Mouse (Mus musculus) heart, embryonic 11.5 days (tissue): ENCODE results near the gene Grik5. TPM values are rescaled to one million over a fixed set of nuclear protein-coding genes. Genes with fewer than 3 reads are reported as not detected.

Source experiments
- ATAC-seq: fragments of 200-750 bp; cut with Nextera tagmentation; replicated peaks from 2 replicates; pipeline ENCODE4 v1.8.0; 2017; ENCODE audit warnings: moderate library complexity; ENCODE audit not compliant: insufficient number of reproducible peaks, low FRiP score, low TSS enrichment
- H3K27ac ChIP-seq: fragments of 300-500 bp; sonication (generic); 2 replicates; pipeline ENCODE4 v1.5.1; 2014; ENCODE audit warnings: mild to moderate bottlenecking, low read depth, low read length
- H3K27me3 ChIP-seq: fragments of 300-500 bp; sonication (generic); 2 replicates; pipeline ENCODE4 v1.6.1; 2014; ENCODE audit warnings: mild to moderate bottlenecking, low read length, mixed read lengths; ENCODE audit not compliant: control insufficient read depth, insufficient read depth
- H3K36me3 ChIP-seq: fragments of 300-500 bp; sonication (generic); 2 replicates; pipeline ENCODE4 v1.6.1; 2014; ENCODE audit warnings: mild to moderate bottlenecking, low read length, moderate library complexity, mixed read lengths; ENCODE audit not compliant: control insufficient read depth, insufficient read depth
- H3K4me1 ChIP-seq: fragments of 300-500 bp; sonication (generic); 2 replicates; pipeline ENCODE4 v1.6.1; 2014; ENCODE audit warnings: low read length; ENCODE audit not compliant: control insufficient read depth, insufficient read depth
- H3K4me2 ChIP-seq: fragments of 300-500 bp; sonication (generic); 2 replicates; pipeline ENCODE4 v1.6.1; 2014; ENCODE audit warnings: mild to moderate bottlenecking, moderate library complexity
- H3K4me3 ChIP-seq: fragments of 300-500 bp; sonication (generic); 2 replicates; pipeline ENCODE4 v1.5.1; 2014; ENCODE audit warnings: low read depth, low read length
- H3K9ac ChIP-seq: fragments of 300-500 bp; sonication (generic); 2 replicates; pipeline ENCODE4 v1.6.1; 2014; ENCODE audit warnings: mild to moderate bottlenecking, low read depth, low read length, moderate library complexity
- H3K9me3 ChIP-seq: fragments of 300-500 bp; sonication (generic); replicated peaks from 2 replicates; pipeline ENCODE4 v1.6.1; 2016; ENCODE audit warnings: low read length; ENCODE audit not compliant: control insufficient read depth
- WGBS: fragments of 180-500 bp; shearing (Covaris S2); extraction: QIAGEN DNeasy Blood & Tissue Kit; methylation state at CpG from one replicate; pipeline ENCODE4 v1.1.7; 2014; ENCODE audit not compliant: insufficient replicate concordance; 5-methylcytosine and 5-hydroxymethylcytosine counted together
- polyA plus RNA-seq: library from polyadenylated mRNA; unstranded; fragments of >200 nt; fragmentation: Nextera tagmentation; extraction: Ambion mirVana; gene quantifications from 2 replicates; pipeline ENCODE4 v1.2.1, GENCODE M21; 2014

Grik5 gene
- 5.7 and 8.1 TPM in 2 replicates for polyA plus RNA-seq

DNA sequence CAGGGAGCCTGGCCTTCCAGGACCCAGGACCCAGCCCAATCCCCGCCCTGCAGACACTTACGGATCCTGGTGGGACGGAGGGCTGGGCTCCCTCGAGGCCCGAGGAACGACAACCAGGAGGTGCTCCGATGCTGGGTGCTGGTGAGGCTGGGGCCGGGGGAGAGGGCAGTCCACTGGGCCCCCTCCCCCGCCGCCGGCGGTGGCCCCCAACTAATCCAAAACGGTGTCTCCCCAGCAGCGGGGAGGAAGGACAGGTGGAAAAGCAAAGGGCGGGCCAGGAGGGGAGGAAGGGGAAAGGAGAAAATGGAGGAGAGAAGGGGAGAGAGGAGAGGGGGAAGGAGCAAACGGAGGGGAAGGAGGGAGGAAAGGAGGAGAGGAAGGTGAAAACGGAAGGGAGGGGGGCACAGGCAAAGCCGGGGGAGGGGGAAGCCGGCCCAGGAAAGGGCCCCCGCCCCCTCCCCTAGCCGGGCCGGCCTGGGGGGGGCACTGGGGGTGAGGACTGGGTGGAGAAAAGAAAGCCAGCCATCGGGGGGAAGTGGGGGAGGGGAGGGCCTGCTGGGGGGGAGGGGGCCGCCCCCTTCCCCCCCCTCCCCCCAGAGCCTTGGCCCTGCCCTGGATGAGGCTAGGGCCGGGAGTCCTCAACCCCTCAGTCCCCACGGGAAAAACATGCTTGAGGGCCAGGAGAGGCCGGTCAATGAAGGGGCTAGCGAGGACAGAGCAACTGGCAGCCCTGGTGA lies at the start of gene Grik5, which contains the start of gene Zfp574:
TSS of gene Grik5 (minus strand) at position 368 of the 737 bp plus-strand sequence.
TSS of gene Zfp574 (plus strand) at position 589 of the 737 bp plus-strand sequence.
- WGBS, result 2% methylated on average over 25 of the region's 28 CpGs

DNA sequence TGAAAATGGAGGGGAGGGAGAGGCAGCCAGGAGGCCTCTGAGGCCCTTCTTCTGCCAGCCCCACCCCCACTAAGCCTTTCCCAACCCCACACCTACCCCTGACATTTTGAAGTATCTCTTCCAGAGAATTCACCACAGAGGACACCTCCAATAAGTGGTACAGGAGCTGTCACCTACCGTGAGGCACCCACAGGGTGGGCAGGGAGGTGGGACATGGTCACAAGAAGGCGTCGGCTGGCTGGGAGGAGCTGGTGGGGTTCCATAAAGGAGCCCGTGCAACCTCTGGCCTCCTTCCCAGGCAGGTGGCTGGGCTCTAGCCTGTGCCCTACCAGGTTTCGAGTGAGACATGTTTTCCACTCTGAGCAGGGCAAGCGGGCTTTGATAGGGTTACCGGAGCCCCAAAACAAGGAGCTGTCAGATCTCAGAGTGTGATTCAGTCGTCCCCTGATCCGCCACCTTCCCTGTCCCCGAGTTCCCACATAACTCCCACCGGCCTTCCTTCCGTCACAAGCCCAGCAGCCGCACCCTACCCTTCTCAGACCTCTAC lies 49.2 kb upstream of the Grik5 start:
- H3K9me3 ChIP-seq, result no peaks in the 10 kb centered on the region
- H3K4me2 ChIP-seq, result no peak overlapping the region
- H3K9ac ChIP-seq, result no peak overlapping the region
- H3K27ac ChIP-seq, result no peak overlapping the region
- no peak overlapping the region for H3K4me3 ChIP-seq
- H3K4me1 ChIP-seq, result no peaks in the 10 kb centered on the region; the same call in 1 of the 2 replicates
- WGBS, result 52% methylated on average over 13 of the region's 13 CpGs
- no peak for ATAC-seq
- no peaks in the 10 kb centered on the region for H3K27me3 ChIP-seq
- no peaks in the 10 kb centered on the region for H3K36me3 ChIP-seq

More for the DNA sequence above, at the start of gene Grik5, which contains the start of gene Zfp574:
- Histone ChIP-seq H3K9ac (peak within 1 kb of the TSS; percentile 80), H3K27ac (peak within 1 kb of the TSS; percentile 80), H3K27me3 (no peaks in the 10 kb centered on the region), H3K4me2 (peak within 1 kb of the TSS; percentile 83), H3K4me1 (peaks cover 23% of the 10 kb centered on the region), H3K36me3 (peaks cover 7% of the 10 kb centered on the region), H3K4me3 (peak within 1 kb of the TSS; percentile 70), H3K9me3 (no peaks in the 10 kb centered on the region)
- no peak for ATAC-seq

DNA sequence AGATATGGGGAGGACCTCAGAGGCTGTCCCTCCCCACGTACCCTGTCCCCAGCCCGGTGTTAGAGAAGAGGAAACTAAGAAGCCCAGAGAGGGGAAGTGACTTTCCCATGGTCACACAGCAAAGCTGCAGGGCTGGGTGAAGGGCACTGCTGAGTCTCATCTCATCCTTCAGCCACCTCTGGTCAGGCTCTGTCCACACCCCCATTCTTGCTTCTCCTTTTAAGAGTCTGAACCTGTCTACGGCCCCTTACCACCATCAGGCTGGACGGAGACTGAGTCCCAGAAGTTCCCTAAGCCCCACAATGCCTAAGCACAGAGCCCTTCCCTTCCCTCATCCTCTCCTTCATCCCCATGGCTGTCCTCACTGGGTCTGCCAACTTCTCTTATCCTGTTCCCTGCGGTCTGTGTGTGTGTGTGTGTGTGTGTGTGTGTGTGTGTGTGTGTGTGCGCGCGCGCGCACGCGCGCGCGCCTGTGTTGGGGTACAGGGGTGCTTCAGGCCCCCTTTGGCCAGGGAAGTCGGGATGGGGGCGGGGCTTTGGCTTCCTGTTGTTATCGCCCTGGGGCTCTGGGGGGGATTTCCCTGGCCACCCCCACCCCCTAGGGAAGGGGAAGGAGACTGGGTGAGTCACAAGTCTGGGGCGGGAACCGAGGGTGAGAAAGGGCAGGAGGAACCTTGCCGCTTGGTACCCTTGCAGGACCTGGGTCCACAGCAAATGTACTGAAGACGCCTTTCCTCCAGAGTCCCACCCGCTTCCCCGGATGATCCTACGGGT lies 48.1 kb upstream of the Grik5 start:
- Histone ChIP-seq H3K4me2 (peak overlapping the region; percentile 2; the same call in 1 of the 2 replicates), H3K27me3 (peaks cover 2% of the 10 kb centered on the region), H3K27ac (no peak overlapping the region), H3K9me3 (no peaks in the 10 kb centered on the region), H3K36me3 (no peaks in the 10 kb centered on the region), H3K9ac (no peak overlapping the region), H3K4me1 (no peaks in the 10 kb centered on the region; the same call in 1 of the 2 replicates), H3K4me3 (no peak overlapping the region)
- WGBS, result 56% methylated on average over 19 of the region's 25 CpGs
- no peak for ATAC-seq

GRCm38 (mm10) chr7:25112956-25113603 lies 40.9 kb upstream of the Grik5 start:
- no peaks in the 10 kb centered on the region for H3K9me3 ChIP-seq
- no peak overlapping the region for H3K4me3 ChIP-seq
- H3K4me2 ChIP-seq, result no peak overlapping the region
- no peaks in the 10 kb centered on the region for H3K36me3 ChIP-seq
- no peak for ATAC-seq
- H3K4me1 ChIP-seq, result no peaks in the 10 kb centered on the region; the same call in 1 of the 2 replicates
- peaks cover 12% of the 10 kb centered on the region for H3K27me3 ChIP-seq
- WGBS, result 78% methylated on average over 16 of the region's 16 CpGs
- no peak overlapping the region for H3K27ac ChIP-seq
- no peak overlapping the region for H3K9ac ChIP-seq

GRCm38 (mm10) chr7:25112178-25112955 lies 40.2 kb upstream of the Grik5 start:
- Histone ChIP-seq H3K9ac (no peak overlapping the region), H3K4me2 (no peak overlapping the region), H3K27ac (no peak overlapping the region), H3K4me3 (no peak overlapping the region), H3K27me3 (peaks cover 12% of the 10 kb centered on the region), H3K4me1 (peaks cover 5% of the 10 kb centered on the region), H3K9me3 (no peaks in the 10 kb centered on the region), H3K36me3 (no peaks in the 10 kb centered on the region)
- 83% methylated on average over 17 of the region's 17 CpGs for WGBS
- ATAC-seq, result no peak

- H3K27ac ChIP-seq, result no peak overlapping the region
- peaks cover 12% of the 10 kb centered on the region for H3K4me1 ChIP-seq
- ATAC-seq, result no peak
- H3K9me3 ChIP-seq, result no peaks in the 10 kb centered on the region
- H3K9ac ChIP-seq, result no peak overlapping the region
- no peak overlapping the region for H3K4me2 ChIP-seq
- H3K36me3 ChIP-seq, result no peaks in the 10 kb centered on the region
- H3K27me3 ChIP-seq, result peaks cover 11% of the 10 kb centered on the region
- WGBS, result 61% methylated on average over 9 of the region's 9 CpGs
- no peak overlapping the region for H3K4me3 ChIP-seq
Observed at GRCm38 (mm10) chr7:25110336-25110735, 38.2 kb upstream of the Grik5 start.

DNA sequence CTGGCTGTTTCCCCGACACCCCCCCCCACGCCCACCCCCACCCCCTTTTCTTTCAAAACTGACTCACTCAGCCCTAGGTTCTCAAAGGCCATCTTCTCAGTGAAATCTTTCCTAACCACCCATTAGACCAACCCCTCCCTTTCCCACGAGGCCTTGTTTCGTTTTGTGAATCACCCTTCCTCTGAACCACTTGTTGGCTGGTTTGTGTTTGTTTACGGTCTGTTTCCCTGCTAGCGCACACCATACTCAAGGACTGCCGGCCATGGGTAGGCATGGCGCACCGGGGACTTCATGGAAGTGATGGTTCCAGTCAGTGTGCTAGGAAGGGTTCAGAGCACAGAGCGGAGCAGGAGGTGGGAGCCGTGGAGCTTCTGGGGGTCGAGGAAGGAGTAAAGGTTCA lies 37.2 kb upstream of the Grik5 start:
- no peak for ATAC-seq
- Histone ChIP-seq H3K4me2 (no peak overlapping the region), H3K4me3 (no peak overlapping the region), H3K27ac (no peak overlapping the region), H3K36me3 (no peaks in the 10 kb centered on the region), H3K9ac (no peak overlapping the region), H3K9me3 (no peaks in the 10 kb centered on the region), H3K27me3 (peaks cover 2% of the 10 kb centered on the region; the same call in 1 of the 2 replicates), H3K4me1 (peaks cover 12% of the 10 kb centered on the region)
- 71% methylated on average over 12 of the region's 12 CpGs for WGBS
